Mouse (Mus musculus) cortical plate, adult 2 months (tissue): ENCODE results near the gene Chmp3. TPM values are rescaled to one million over a fixed set of nuclear protein-coding genes. Genes with fewer than 3 reads are reported as not detected.

ENCODE experiments used
- H3K27ac ChIP-seq: fragments of 200-500 bp; 2 replicates; pipeline ENCODE4 v1.5.1; 2012; ENCODE audit warnings: low read length, control low read depth, inconsistent platforms; ENCODE audit not compliant: insufficient read depth
- H3K4me1 ChIP-seq: fragments of 200-500 bp; 2 replicates; pipeline ENCODE4 v1.6.1; 2011; ENCODE audit warnings: low read length; ENCODE audit not compliant: control insufficient read depth, insufficient read depth
- H3K4me3 ChIP-seq: fragments of 200-500 bp; 2 replicates; pipeline ENCODE4 v1.5.1; 2011; ENCODE audit warnings: mild to moderate bottlenecking, low read length, control low read depth; ENCODE audit not compliant: insufficient read depth
- CTCF ChIP-seq: fragments of 200-500 bp; IDR thresholded peaks from 2 replicates; pipeline ENCODE4 v1.5.1; 2011; ENCODE audit warnings: mild to moderate bottlenecking, control low read depth, low read length; ENCODE audit not compliant: insufficient read depth; ENCODE audit errors: extremely low read depth
- POLR2A ChIP-seq: fragments of 200-500 bp; IDR thresholded peaks from 2 replicates; pipeline ENCODE4 v1.6.1; 2011; ENCODE audit warnings: mild to moderate bottlenecking, low read length, control low read depth; ENCODE audit not compliant: insufficient read depth; ENCODE audit errors: extremely low read depth
- polyA plus RNA-seq: library from polyadenylated mRNA; depleted of rRNA; stranded (reverse); fragments of >200 nt; gene quantifications from 2 replicates; pipeline ENCODE4 v1.2.3, GENCODE M21; 2012

Gene Chmp3
- polyA plus RNA-seq, 1 experiment = 110 TPM

GRCm38 (mm10) chr6:71583198-71583597 lies 39.6 kb downstream of the Chmp3 start:
- Histone ChIP-seq H3K4me3 (no peak overlapping the region), H3K27ac (no peak overlapping the region), H3K4me1 (peaks cover 3% of the 10 kb centered on the region; the same call in 1 of the 2 replicates)
- TF ChIP-seq CTCF (no peak), POLR2A (no peak)

GRCm38 (mm10) chr6:71589401-71589800 lies 45.8 kb downstream of the Chmp3 start:
- TF ChIP-seq POLR2A = no peak
- no peak for TF ChIP-seq CTCF

GRCm38 (mm10) chr6:71590154-71590553 lies 46.6 kb downstream of the Chmp3 start:
- Histone ChIP-seq H3K27ac (no peak overlapping the region), H3K4me1 (no peaks in the 10 kb centered on the region), H3K4me3 (no peak overlapping the region)
- no peak for TF ChIP-seq CTCF
- TF ChIP-seq POLR2A = no peak

More at GRCm38 (mm10) chr6:71589401-71589800, 45.8 kb downstream of the Chmp3 start:
- Histone ChIP-seq H3K4me1 (no peaks in the 10 kb centered on the region), H3K4me3 (no peak overlapping the region), H3K27ac (no peak overlapping the region)

- TF ChIP-seq CTCF (no peak), POLR2A (no peak)
- Histone ChIP-seq H3K4me3 (no peak overlapping the region), H3K27ac (no peak overlapping the region), H3K4me1 (peaks cover 2% of the 10 kb centered on the region; the same call in 1 of the 2 replicates)
These were observed 64.2 kb downstream of the Chmp3 start for GRCm38 (mm10) chr6:71607756-71608155.

GRCm38 (mm10) chr6:71608994-71609393 lies 65.4 kb downstream of the Chmp3 start:
- TF ChIP-seq CTCF = no peak
- no peak for TF ChIP-seq POLR2A
- no peak overlapping the region for H3K4me3 ChIP-seq
- peaks cover 2% of the 10 kb centered on the region; the same call in 1 of the 2 replicates for H3K4me1 ChIP-seq
- H3K27ac ChIP-seq = no peak overlapping the region

GRCm38 (mm10) chr6:71609968-71610367 lies 66.4 kb downstream of the Chmp3 start:
- Histone ChIP-seq H3K27ac (peak overlapping the region; percentile 60), H3K4me1 (peaks cover 2% of the 10 kb centered on the region; the same call in 1 of the 2 replicates), H3K4me3 (no peak overlapping the region)
- TF ChIP-seq POLR2A (no peak), CTCF (no peak)

GRCm38 (mm10) chr6:71613225-71613624 lies 69.6 kb downstream of the Chmp3 start:
- no peak for TF ChIP-seq POLR2A
- no peak for TF ChIP-seq CTCF
- no peak overlapping the region for H3K27ac ChIP-seq
- H3K4me1 ChIP-seq = peaks cover 5% of the 10 kb centered on the region
- H3K4me3 ChIP-seq = no peak overlapping the region

- H3K27ac ChIP-seq = no peak overlapping the region
- no peak overlapping the region for H3K4me3 ChIP-seq
- no peak for TF ChIP-seq CTCF
- no peak for TF ChIP-seq POLR2A
- H3K4me1 ChIP-seq = peaks cover 2% of the 10 kb centered on the region
These were observed 73.4 kb downstream of the Chmp3 start for GRCm38 (mm10) chr6:71616959-71617358.

- no peak for TF ChIP-seq POLR2A
- TF ChIP-seq CTCF = no peak
- no peak overlapping the region for H3K4me3 ChIP-seq
- H3K27ac ChIP-seq = no peak overlapping the region
- H3K4me1 ChIP-seq = peaks cover 2% of the 10 kb centered on the region
These were observed 78.0 kb downstream of the Chmp3 start for GRCm38 (mm10) chr6:71621551-71621950.

GRCm38 (mm10) chr6:71621981-71622380 lies 78.4 kb downstream of the Chmp3 start:
- peaks cover under 1% of the 10 kb centered on the region for H3K4me1 ChIP-seq
- no peak overlapping the region for H3K4me3 ChIP-seq
- H3K27ac ChIP-seq = no peak overlapping the region
- TF ChIP-seq CTCF = no peak
- no peak for TF ChIP-seq POLR2A
